Mouse (Mus musculus): Measurements from ENCODE around the gene Prss58.

Gene Prss58

GRCm38 (mm10) chr6:40900287-40900686 is at the start of gene Prss58:
Gene Prss58 (minus strand): TSS chr6:40900387.
- no peak for DNase-seq (ENCODE audit: low read depth, low spot score)

GRCm38 (mm10) chr6:40940457-40940856 is 40.3 kb upstream of the Prss58 start, which contains the start of gene 1700074P13Rik:
Gene 1700074P13Rik (minus strand): TSS chr6:40940557.
- DNase-seq (ENCODE audit: low read depth, low spot score) = no peak

- DNase-seq (ENCODE audit: low read depth, low spot score) = no peak
Measured at GRCm38 (mm10) chr6:40919954-40920353, 19.8 kb upstream of the Prss58 start.

GRCm38 (mm10) chr6:40894716-40895115 is 5.5 kb downstream of the Prss58 start:
- DNase-seq (ENCODE audit: low read depth, low spot score) = no peak

GRCm38 (mm10) chr6:40893577-40893976 is 6.6 kb downstream of the Prss58 start:
- DNase-seq (ENCODE audit: low read depth, low spot score) = peak; percentile 4

- no peak for DNase-seq (ENCODE audit: low read depth, low spot score)
Measured at GRCm38 (mm10) chr6:40891754-40892153, 8.4 kb downstream of the Prss58 start.

GRCm38 (mm10) chr6:40890973-40891372 is 9.2 kb downstream of the Prss58 start:
- no peak for DNase-seq (ENCODE audit: low read depth, low spot score)

GRCm38 (mm10) chr6:40887394-40887793 is 12.8 kb downstream of the Prss58 start, which contains the start of gene Moxd2:
Gene Moxd2 (minus strand): TSS chr6:40887494.
- DNase-seq (ENCODE audit: low read depth, low spot score) = no peak

GRCm38 (mm10) chr6:40845283-40845682 is 54.9 kb downstream of the Prss58 start:
- no peak for DNase-seq (ENCODE audit: low read depth, low spot score)

All from WW6 (cell line).